Mouse (Mus musculus) forebrain, postnatal 0 days (tissue): ENCODE results near the gene Sbno1. TPM values are rescaled to one million over a fixed set of nuclear protein-coding genes. Genes with fewer than 3 reads are reported as not detected.
"Not testable (repeated sequence)": the region's sequence is repeated elsewhere in the genome, so short reads cannot be mapped to it uniquely, and the experiment has no call there.

Experiments used
- ATAC-seq: fragments of 200-750 bp; cut with Nextera tagmentation; 2 replicates; pipeline ENCODE4 v1.8.0; 2017; ENCODE audit warnings: mild to moderate bottlenecking, moderate library complexity
- DNase-seq: peaks from one replicate; pipeline ENCODE4 v3.0.0-alpha.2; 2015
- H3K27ac ChIP-seq: fragments of 300-500 bp; sonication (generic); 2 replicates; pipeline ENCODE4 v1.5.1; 2014; ENCODE audit warnings: low read depth, mild to moderate bottlenecking, antibody characterized with exemption, low read length, moderate library complexity, mixed read lengths
- H3K27me3 ChIP-seq: fragments of 300-500 bp; sonication (generic); 2 replicates; pipeline ENCODE4 v1.6.1; 2014; ENCODE audit warnings: mild to moderate bottlenecking, low read length, mixed read lengths; ENCODE audit not compliant: insufficient read depth
- H3K36me3 ChIP-seq: fragments of 300-500 bp; sonication (generic); 2 replicates; pipeline ENCODE4 v1.6.1; 2014; ENCODE audit warnings: mild to moderate bottlenecking, moderate library complexity; ENCODE audit not compliant: insufficient read depth
- H3K4me1 ChIP-seq: fragments of 300-500 bp; sonication (generic); 2 replicates; pipeline ENCODE4 v1.6.1; 2014; ENCODE audit warnings: antibody characterized with exemption; ENCODE audit not compliant: insufficient read depth
- H3K4me2 ChIP-seq: fragments of 300-500 bp; sonication (generic); 2 replicates; pipeline ENCODE4 v1.6.1; 2014; ENCODE audit warnings: low read depth, mild to moderate bottlenecking, moderate library complexity
- H3K4me3 ChIP-seq: fragments of 300-500 bp; sonication (generic); 2 replicates; pipeline ENCODE4 v1.5.1; 2014; ENCODE audit warnings: low read depth, low read length, mixed read lengths
- H3K9ac ChIP-seq: fragments of 300-500 bp; sonication (generic); 2 replicates; pipeline ENCODE4 v1.6.1; 2014; ENCODE audit warnings: mild to moderate bottlenecking
- H3K9me3 ChIP-seq: fragments of 300-500 bp; sonication (generic); 2 replicates; pipeline ENCODE4 v1.6.1; 2016; ENCODE audit warnings: low read length
- CTCF ChIP-seq: sonication (generic); IDR thresholded peaks from 2 replicates; pipeline ENCODE4 v1.5.1; 2016; ENCODE audit warnings: antibody characterized with exemption, control low read depth, low read depth
- WGBS: fragments of 180-500 bp; shearing (Covaris S2); extraction: QIAGEN DNeasy Blood & Tissue Kit; methylation state at CpG from one replicate; pipeline ENCODE4 v1.1.7; 2014; 5-methylcytosine and 5-hydroxymethylcytosine counted together
- polyA plus RNA-seq: library from polyadenylated mRNA; unstranded; fragments of >200 nt; fragmentation: Nextera tagmentation; extraction: Ambion mirVana; gene quantifications from 2 replicates; pipeline ENCODE4 v1.2.1, GENCODE M21; 2015
- total RNA-seq: library from RNA; depleted of rRNA; stranded (reverse); fragments of >200 nt; gene quantifications from 2 replicates; pipeline ENCODE4 v1.2.3, GENCODE M21; 2014

Sbno1 gene
- total and polyA plus RNA-seq, 2 experiments from 2014 or later: 52.1 to 70.4 TPM

DNA sequence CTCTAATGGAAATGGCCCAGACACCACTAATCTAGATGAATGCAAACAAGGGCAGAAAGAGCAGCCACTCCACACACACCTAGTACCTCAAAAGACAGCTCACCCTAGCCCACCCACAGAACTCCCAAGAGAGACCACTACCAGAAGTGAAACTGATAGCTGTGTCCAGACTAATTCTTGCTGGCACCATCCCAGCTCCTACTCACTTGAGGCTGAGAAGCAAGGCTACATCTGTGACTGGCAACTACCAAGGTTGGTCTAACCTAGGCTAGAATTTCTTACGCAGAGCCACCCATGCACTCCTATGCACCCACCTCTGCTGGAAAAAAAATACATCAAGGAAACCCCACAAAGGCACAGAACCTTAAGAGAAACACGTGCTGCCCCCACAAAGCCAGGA lies 75.5 kb downstream of the Sbno1 start:
- H3K4me2 ChIP-seq: peak overlapping the region; percentile 94
- WGBS: 53% methylated on average over 2 of the region's 2 CpGs
- DNase-seq (no peak), ATAC-seq (no peak)
- TF ChIP-seq CTCF: no peak
- peak overlapping the region; percentile 96 for H3K27ac ChIP-seq
- no peak overlapping the region for H3K4me3 ChIP-seq
- no peak overlapping the region for H3K9ac ChIP-seq
- H3K27me3 ChIP-seq: no peaks in the 10 kb centered on the region
- peaks cover 29% of the 10 kb centered on the region for H3K36me3 ChIP-seq
- H3K9me3 ChIP-seq: no peaks in the 10 kb centered on the region
- H3K4me1 ChIP-seq: peaks cover 14% of the 10 kb centered on the region

DNA sequence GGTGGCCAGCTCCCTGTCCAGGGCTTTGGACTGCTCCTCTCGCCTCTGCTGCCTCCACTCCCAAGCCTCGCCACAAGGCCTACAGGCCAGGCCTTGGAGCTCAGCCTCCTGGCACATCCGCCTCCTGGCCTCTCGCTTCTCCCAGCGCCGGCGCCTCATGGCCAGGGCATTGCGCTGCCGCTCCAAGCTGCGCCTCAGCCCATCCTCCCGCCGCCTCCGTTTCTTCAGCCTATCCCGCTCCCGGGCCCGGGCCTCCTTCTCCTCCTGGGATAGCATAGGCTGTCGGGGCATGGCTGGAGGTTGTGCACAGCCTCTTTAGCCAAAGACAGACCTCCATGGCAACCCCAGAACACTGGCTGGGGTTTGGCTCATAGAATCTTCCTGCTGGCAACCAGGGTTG lies 76.6 kb downstream of the Sbno1 start:
- no peak for TF ChIP-seq CTCF
- 82% methylated on average over 17 of the region's 17 CpGs for WGBS

DNA sequence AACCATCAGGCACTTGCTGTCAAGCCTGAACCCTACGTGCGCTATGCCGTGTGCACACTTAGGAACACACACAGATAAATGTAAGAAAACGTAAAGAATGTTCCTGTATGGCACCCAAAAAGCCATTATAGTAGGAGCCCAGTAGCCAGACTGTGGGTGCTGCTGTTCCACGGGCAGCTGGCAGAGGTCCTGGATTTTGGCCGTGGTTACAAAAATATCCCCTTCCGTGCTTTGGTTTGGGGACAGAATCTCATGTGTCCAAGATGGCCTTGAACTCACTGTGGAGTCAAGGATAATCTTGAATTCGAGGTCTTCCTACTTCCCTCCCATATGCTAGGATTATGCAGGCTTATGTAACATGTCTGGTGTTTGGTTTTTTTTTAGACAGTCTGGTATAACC lies 82.9 kb downstream of the Sbno1 start:
- DNase-seq: no peak
- Histone ChIP-seq H3K9ac (no peak overlapping the region), H3K4me3 (no peak overlapping the region), H3K4me2 (no peak overlapping the region), H3K36me3 (peaks cover 22% of the 10 kb centered on the region), H3K9me3 (no peaks in the 10 kb centered on the region), H3K4me1 (no peaks in the 10 kb centered on the region; the same call in 1 of the 2 replicates), H3K27ac (peak overlapping the region; percentile 46; the same call in 1 of the 2 replicates), H3K27me3 (no peaks in the 10 kb centered on the region)
- no peak for ATAC-seq
- no peak for TF ChIP-seq CTCF
- 66% methylated on average over 8 of the region's 8 CpGs for WGBS

More for the DNA sequence above, 76.6 kb downstream of the Sbno1 start:
- Histone ChIP-seq H3K27me3 (no peaks in the 10 kb centered on the region), H3K4me1 (peaks cover 14% of the 10 kb centered on the region), H3K4me2 (no peak overlapping the region), H3K4me3 (no peak overlapping the region), H3K9me3 (no peaks in the 10 kb centered on the region), H3K9ac (no peak overlapping the region), H3K27ac (peak overlapping the region; percentile 96), H3K36me3 (peaks cover 36% of the 10 kb centered on the region)
- ATAC-seq (no peak), DNase-seq (no peak)

DNA sequence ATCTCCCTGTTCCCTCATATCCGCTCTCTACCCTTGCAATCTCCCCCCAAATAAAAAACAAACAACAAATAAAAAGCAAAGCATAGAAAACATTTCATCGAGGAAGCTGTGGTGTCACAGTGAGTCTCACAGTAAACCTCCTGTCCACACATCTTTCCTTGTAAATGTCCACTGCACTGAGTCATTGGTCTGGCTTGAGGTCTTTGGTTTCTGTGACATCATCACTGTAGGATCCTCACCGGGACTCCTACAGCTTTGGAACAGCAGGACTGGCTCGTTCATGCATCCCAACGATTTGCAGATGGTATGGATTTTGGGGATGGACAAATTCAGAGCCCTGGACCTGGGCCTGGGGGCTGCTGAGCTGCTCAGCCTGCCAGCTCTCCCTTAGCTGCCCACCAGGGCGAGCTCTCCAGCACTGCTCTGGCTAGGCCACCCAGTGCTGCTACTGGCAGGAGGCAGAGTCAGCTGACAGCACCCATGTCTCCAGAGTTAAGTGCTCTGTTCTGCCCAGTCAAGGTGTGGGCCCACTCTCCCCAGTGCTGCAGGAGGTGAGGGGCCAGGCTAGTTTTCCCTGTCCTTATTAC lies 84.0 kb downstream of the Sbno1 start:
- not testable (repeated sequence) for H3K4me2 ChIP-seq, H3K27me3 ChIP-seq, DNase-seq, H3K4me1 ChIP-seq, H3K9me3 ChIP-seq, H3K9ac ChIP-seq, ATAC-seq, H3K4me3 ChIP-seq, H3K27ac ChIP-seq
- TF ChIP-seq CTCF: peak; percentile 15; the same call in 1 of the 2 replicates
- 69% methylated on average over 6 of the region's 6 CpGs for WGBS
- H3K36me3 ChIP-seq: peaks cover 20% of the 10 kb centered on the region

DNA sequence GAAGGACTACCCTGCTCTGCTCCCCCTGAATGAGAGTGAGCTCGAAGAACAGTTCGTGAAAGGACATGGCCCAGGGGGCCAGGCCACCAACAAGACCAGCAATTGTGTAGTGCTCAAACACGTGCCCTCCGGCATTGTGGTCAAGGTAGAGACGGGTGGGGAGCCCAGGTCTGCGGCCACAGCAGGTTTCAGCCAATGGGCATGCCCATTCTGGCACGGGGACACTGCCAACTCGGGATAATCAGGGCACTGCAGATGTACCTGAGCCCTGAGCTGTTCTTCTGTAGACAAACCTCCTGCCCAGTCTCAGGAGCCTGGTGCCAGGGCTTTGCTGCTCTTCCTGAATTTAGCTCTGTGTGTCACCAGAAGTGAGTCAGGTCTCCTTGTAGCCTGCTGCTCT lies 87.0 kb downstream of the Sbno1 start:
- Histone ChIP-seq H3K9me3 (no peaks in the 10 kb centered on the region), H3K4me3 (no peak overlapping the region), H3K4me2 (no peak overlapping the region), H3K36me3 (no peaks in the 10 kb centered on the region), H3K27ac (peak overlapping the region; percentile 70), H3K27me3 (no peaks in the 10 kb centered on the region), H3K4me1 (peaks cover 10% of the 10 kb centered on the region; the same call in 1 of the 2 replicates), H3K9ac (no peak overlapping the region)
- ATAC-seq: no peak
- 81% methylated on average over 8 of the region's 8 CpGs for WGBS
- DNase-seq: no peak
- TF ChIP-seq CTCF: no peak

DNA sequence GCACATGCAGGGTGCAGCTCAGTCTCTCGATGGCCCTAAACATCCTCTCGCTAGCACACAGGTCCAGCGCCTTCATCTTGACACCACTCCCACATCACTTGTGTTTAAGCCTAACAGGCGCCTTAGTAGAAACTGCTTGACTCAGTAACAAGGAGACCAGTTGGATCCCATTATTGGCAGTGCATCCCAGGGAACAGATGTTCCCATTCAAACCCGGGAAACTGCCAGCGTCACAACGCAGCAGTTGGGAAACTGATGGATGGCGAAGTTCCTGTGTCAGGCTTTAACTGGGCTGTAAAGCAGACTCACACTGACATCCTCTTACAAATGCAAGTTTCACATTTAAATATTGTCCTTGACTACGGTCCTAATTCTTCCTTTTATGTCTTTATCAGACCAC lies 87.9 kb downstream of the Sbno1 start:
- 29% methylated on average over 9 of the region's 9 CpGs for WGBS
- H3K27me3 ChIP-seq: no peaks in the 10 kb centered on the region
- H3K36me3 ChIP-seq: no peaks in the 10 kb centered on the region
- no peak overlapping the region for H3K4me3 ChIP-seq
- peak overlapping the region; percentile 70 for H3K27ac ChIP-seq
- ATAC-seq (peak; percentile 29; the same call in 1 of the 2 replicates), DNase-seq (peak; percentile 79)
- H3K4me1 ChIP-seq: peaks cover 13% of the 10 kb centered on the region; the same call in 1 of the 2 replicates
- H3K4me2 ChIP-seq: no peak overlapping the region
- no peaks in the 10 kb centered on the region for H3K9me3 ChIP-seq
- no peak for TF ChIP-seq CTCF
- H3K9ac ChIP-seq: no peak overlapping the region

DNA sequence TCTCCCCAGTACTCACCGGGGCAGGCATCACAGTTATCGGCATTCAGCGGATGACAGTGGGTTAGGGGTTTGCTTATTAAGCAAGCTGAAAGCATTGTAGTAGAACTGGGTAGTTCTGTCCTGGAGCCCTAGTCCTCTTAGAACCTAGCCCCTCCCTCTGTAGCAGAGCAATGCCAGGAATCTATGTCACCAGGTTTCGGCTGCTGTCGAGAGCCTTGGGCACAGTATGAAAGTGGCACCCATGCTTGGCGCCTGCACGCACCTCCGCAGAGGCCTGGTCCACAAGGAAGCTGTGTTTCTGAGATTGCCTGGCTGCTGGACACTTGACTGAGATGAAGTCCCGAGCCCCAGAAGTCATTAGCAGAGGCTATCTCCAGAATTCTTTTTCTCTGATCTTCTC lies 88.7 kb downstream of the Sbno1 start:
- peak overlapping the region; percentile 70 for H3K27ac ChIP-seq
- H3K36me3 ChIP-seq: no peaks in the 10 kb centered on the region
- TF ChIP-seq CTCF: no peak
- no peak for DNase-seq
- H3K9me3 ChIP-seq: no peaks in the 10 kb centered on the region
- H3K4me1 ChIP-seq: peaks cover 13% of the 10 kb centered on the region; the same call in 1 of the 2 replicates
- H3K4me3 ChIP-seq: no peak overlapping the region
- no peak overlapping the region for H3K9ac ChIP-seq
- no peak overlapping the region for H3K4me2 ChIP-seq
- 78% methylated on average over 9 of the region's 9 CpGs for WGBS
- H3K27me3 ChIP-seq: no peaks in the 10 kb centered on the region
- ATAC-seq: no peak
